8 mouse cellular contexts compared by ENCODE assay signal in the genomic region with DNA sequence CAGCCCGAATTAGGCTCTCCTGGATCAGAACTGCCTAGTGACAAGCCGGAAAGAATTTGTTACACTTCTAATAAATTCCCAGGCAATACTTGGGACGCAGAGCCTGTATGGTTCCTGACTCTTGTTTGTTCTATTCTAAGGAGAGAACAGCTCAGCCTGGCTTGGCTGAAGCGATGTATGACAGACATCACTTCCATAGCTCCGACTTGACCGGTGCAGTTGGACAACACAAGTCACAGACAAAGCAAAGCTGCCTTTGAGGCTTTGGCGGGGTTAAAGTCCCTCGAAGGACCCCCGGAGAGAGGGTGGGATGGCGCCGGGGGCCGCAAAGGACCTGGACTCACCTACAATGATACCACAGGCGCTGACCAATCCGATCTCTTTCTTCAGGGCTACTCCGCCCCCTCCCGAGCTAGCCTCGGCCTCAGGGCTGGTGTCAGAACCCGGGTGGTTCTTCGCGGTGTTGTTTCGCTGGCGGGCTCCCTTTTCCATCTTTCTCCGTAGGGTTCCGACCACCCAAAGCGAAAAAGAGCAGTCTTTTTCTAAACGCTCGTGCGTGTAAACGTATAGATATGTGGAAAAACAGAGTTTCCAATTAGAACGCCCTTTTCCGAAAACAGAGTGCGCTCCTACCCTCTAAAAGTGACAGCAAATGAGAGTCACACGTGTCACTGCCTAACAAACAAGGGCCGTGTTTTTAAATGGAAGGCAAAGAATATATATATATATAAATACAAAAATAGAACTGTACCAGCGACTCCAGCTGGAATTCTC. TPM values are rescaled to one million over a fixed set of nuclear protein-coding genes. Genes with fewer than 3 reads are reported as not detected.
DNase-seq lines count a peak whose midpoint lies in the region; ATAC-seq and TF ChIP-seq lines count a peak whose summit lies in the region.
"Had no signal": no experiment of that assay in that cellular context is flagged by ENCODE, and none has a peak within 500 bp of the region (broad histone marks: within the 10 kb centered on the region; RNA-seq: fewer than 3 reads in every experiment).

No protein-coding gene starts in this region.

- peak overlapping the region; percentile 63 for H3K4me3 ChIP-seq in hindbrain, embryonic 16.5 days (ENCODE audit: low read length)
- peak overlapping the region; percentile 76 for H3K4me3 ChIP-seq in left cerebral cortex, adult 2 months

- peaks cover 3% of the 10 kb centered on the region; the same call in 1 of the 2 replicates for H3K4me1 ChIP-seq in hindbrain, embryonic 16.5 days (ENCODE audit: control insufficient read depth, insufficient read depth, low read depth, low read length)

- ATAC-seq in hindbrain, embryonic 16.5 days = peak; percentile 87

- no peak for TF ChIP-seq CTCF in left cerebral cortex, adult 2 months (IDR thresholded peaks at IDR 0.05)

- H3K36me3 ChIP-seq in hindbrain, embryonic 16.5 days (ENCODE audit: control insufficient read depth, insufficient read depth, low read length) = no peaks in the 10 kb centered on the region

- DNase-seq in adrenal gland, adult 8-10 months = peak; percentile 50
- DNase-seq in cerebellum, postnatal 14 days = peak; percentile 84 to 89
- peak; percentile 58 to 62 for DNase-seq in gastrocnemius, adult 8-10 months (ENCODE audit: low spot score in 2 of 2)
- peak; percentile 59 to 75 for DNase-seq in left cerebral cortex, adult 2 months (ENCODE audit: extremely low spot score in 1 of 2, low spot score in 2 of 2)
- DNase-seq in lung, postnatal 4 days = peak; percentile 39 to 40
- peak; percentile 70 to 81 for DNase-seq in right cerebral cortex, postnatal 10 days (ENCODE audit: low spot score in 2 of 2)

- H3K9ac ChIP-seq in hindbrain, embryonic 16.5 days (ENCODE audit: low read depth, low read length) = peak overlapping the region; percentile 70

- no peaks in the 10 kb centered on the region for H3K9me3 ChIP-seq in hindbrain, embryonic 16.5 days (ENCODE audit: control insufficient read depth, low read length)

- intact Hi-C loops in left cerebral cortex, adult 2 months (cut with DNase I) = loop anchor here (1.0 kb wide), 1 partner anchor 52 kb away; no protein-coding TSS in a partner anchor

- peak overlapping the region; percentile 89 for H3K4me2 ChIP-seq in hindbrain, embryonic 16.5 days (ENCODE audit: low read length)

- H3K27me3 ChIP-seq in hindbrain, embryonic 16.5 days (replicated peaks; ENCODE audit: control insufficient read depth, insufficient read depth, low read length) = no peaks in the 10 kb centered on the region

- WGBS in hindbrain, embryonic 16.5 days = 2% methylated on average over 35 of the region's 35 CpGs

- peak overlapping the region; percentile 73 for H3K27ac ChIP-seq in hindbrain, embryonic 16.5 days (ENCODE audit: low read depth, low read length)
- peak overlapping the region; percentile 86 for H3K27ac ChIP-seq in left cerebral cortex, adult 2 months

RNA-seq across cellular contexts. Expression of a gene that starts 0.7 kb away (rescaled TPM):
- total RNA-seq in adrenal gland, adult 8-10 months (2022) = 10 to 100 TPM; 26.6 to 51.8 (median 40.3) TPM
- 10 to 100 TPM; 11.3 to 17.4 (median 12.2) TPM for total RNA-seq in gastrocnemius, adult 8-10 months (2022)
- polyA plus RNA-seq in hindbrain, embryonic 16.5 days (2015; fragmentation: Nextera tagmentation; extraction: Ambion mirVana) = 8.6 and 11.2 TPM in 2 replicates
- total RNA-seq in left cerebral cortex, adult 2 months (2021) = 10 to 100 TPM; 54.3 to 58.6 TPM

RNA-seq across cellular contexts. Expression of a gene that starts 32.9 kb away (rescaled TPM):
- total RNA-seq in adrenal gland, adult 8-10 months (2022) = 1 to 10 TPM in 2 of 4 experiments, under 1 TPM in 2; 0.77 to 1.7 (median 1.2) TPM
- total RNA-seq in gastrocnemius, adult 8-10 months (2022) = 1 to 10 TPM; 2.2 to 3.2 (median 2.5) TPM
- 0.20 TPM in 1 of 2 replicates, not detected in the other for polyA plus RNA-seq in hindbrain, embryonic 16.5 days (2015; fragmentation: Nextera tagmentation; extraction: Ambion mirVana)
- total RNA-seq in left cerebral cortex, adult 2 months (2021) = not detected
- total RNA-seq: left cerebral cortex, postnatal 14 days had no signal

Comparison
In these comparisons a context has a peak if more than half of its experiments do, and no peak if none do; other contexts are left out.
1. Peak in every context shown above with its lines: DNase-seq, ATAC-seq, H3K4me3 ChIP-seq and H3K27ac ChIP-seq.